Mouse (Mus musculus): ENCODE results near the gene Ctcfl. TPM values are rescaled to one million over a fixed set of nuclear protein-coding genes. Genes with fewer than 3 reads are reported as not detected.
"Not testable (repeated sequence)": the region's sequence is repeated elsewhere in the genome, so short reads cannot be mapped to it uniquely, and the experiment has no call there.

The Ctcfl gene
- polyA plus RNA-seq, 1 experiment from 2014 or later, result 0.94 TPM

DNA sequence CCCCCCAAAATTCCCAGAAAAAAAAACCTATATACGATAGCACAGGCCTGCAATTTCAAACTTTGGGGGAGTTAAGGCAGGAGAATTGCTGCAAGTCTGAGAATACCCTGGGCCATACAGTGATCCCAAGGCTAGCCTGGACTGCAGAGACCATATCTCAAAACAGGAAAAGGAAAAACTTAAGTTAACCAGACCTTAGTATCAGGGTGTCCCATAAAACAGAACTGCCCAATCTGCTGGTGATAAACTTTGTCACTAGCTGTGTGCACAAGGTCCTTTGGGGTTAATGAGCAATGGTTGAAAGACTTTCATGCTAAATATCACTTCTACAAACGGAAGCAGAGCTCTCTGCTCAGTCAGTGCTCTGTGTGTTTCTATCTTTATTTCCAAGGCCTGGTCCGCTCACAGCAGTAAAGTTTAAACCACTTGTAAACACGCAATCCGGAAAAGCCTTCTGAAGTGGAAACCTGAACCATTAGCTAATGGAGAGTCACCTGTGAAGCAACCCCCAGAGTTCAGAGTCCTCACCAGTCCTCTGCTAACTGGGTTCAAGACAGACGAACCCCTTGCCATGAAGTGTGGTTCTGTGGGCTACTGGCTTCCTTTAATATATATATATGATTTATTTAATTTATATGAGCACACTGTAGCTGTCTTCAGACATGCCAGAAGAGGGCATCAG lies 10.7 kb downstream of the Ctcfl start:
- 72% methylated on average over 6 of the region's 6 CpGs for WGBS
- no peaks in the 10 kb centered on the region for H3K9me3 ChIP-seq (replicated peaks)
- no peak overlapping the region for H3K4me2 ChIP-seq
- ATAC-seq (replicated peaks; ENCODE audit: insufficient number of reproducible peaks, insufficient read depth, low FRiP score, low read depth), result no peak
- H3K27ac ChIP-seq, result no peak overlapping the region
- H3K9ac ChIP-seq, result no peak overlapping the region
- H3K4me3 ChIP-seq, result no peak overlapping the region
- no peaks in the 10 kb centered on the region for H3K36me3 ChIP-seq
- peaks cover 6% of the 10 kb centered on the region for H3K4me1 ChIP-seq (replicated peaks)
- no peaks in the 10 kb centered on the region for H3K27me3 ChIP-seq

DNA sequence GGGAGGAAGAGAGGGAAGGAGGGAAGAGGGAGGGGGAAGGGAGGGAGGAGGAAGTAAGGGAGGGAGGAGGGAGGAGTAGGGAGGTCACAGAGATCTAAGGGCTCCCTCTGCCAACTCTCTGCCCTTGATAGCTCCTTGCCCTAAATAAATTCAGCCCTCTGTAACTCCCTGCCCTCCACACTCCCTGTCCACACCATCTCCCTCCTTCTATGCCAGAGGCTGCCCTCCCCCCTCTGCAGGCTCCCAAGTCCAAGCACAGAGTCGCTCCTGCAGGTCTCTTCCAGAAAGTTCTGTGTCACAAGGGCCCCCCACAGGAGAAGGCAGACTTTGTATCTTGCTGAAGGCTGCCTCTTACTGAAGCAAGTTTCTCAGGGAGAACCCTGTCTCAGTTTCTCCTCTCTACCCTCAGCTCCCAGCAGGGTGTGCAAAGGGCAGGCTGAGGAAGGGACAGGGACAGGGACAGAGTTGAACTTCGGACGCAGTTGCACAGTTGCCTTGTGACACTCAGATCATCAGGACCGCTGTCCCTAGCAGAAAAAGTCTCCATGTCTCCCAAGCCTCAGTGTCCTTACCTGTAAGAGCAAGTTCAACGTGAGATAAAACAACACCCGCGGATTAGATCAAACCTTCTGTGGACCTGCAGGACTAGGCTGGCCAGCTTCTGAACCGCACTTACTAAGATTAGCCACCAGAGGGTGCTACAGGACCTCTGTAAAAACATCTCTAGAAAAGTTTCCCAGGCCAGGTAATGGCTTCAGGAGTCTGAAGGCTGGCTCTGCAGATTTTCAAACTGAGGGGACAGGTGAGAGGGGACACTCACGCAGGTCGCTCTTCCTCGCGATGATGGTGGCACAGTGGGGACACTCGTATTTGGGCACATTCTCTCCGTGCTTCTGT lies 12.2 kb downstream of the Ctcfl start:
- H3K36me3 ChIP-seq, result no peaks in the 10 kb centered on the region
- no peaks in the 10 kb centered on the region for H3K9me3 ChIP-seq (replicated peaks)
- no peak overlapping the region for H3K4me3 ChIP-seq
- no peak overlapping the region for H3K27ac ChIP-seq
- H3K9ac ChIP-seq, result no peak overlapping the region; the same call in 1 of the 2 replicates
- H3K27me3 ChIP-seq, result no peaks in the 10 kb centered on the region
- peak; percentile 37; the same call in 1 of the 2 replicates for ATAC-seq (replicated peaks; ENCODE audit: insufficient number of reproducible peaks, insufficient read depth, low FRiP score, low read depth)
- H3K4me2 ChIP-seq, result peak overlapping the region; percentile 39; the same call in 1 of the 2 replicates
- peaks cover 6% of the 10 kb centered on the region for H3K4me1 ChIP-seq (replicated peaks)
- 12% methylated on average over 14 of the region's 14 CpGs for WGBS

DNA sequence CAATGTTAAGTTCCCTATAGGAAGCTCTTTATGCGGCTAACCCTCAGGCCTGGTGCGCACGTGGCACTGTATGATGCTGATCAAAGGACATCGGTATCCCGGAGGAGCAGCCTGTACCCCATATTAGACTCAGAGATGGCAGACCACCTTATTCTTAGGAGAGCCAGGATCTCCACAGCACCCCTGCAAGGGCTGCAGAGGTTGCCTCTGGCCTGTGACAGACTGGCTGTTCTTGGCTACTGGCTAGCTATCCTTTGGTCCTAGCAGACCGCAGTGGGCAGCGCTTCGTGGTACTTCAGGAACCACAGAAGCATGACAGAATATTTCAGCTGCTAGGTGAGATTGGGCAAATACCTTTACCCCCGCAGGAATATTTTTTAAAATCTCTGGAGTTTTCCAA lies 12.9 kb downstream of the Ctcfl start:
- H3K4me3 ChIP-seq, result no peak overlapping the region
- no peaks in the 10 kb centered on the region for H3K9me3 ChIP-seq (replicated peaks)
- H3K9ac ChIP-seq, result no peak overlapping the region
- ATAC-seq (replicated peaks; ENCODE audit: insufficient number of reproducible peaks, insufficient read depth, low FRiP score, low read depth), result no peak
- no peaks in the 10 kb centered on the region for H3K36me3 ChIP-seq
- no peaks in the 10 kb centered on the region for H3K27me3 ChIP-seq
- WGBS, result 81% methylated on average over 9 of the region's 9 CpGs
- H3K4me2 ChIP-seq, result no peak overlapping the region
- peaks cover 6% of the 10 kb centered on the region for H3K4me1 ChIP-seq (replicated peaks)
- no peak overlapping the region for H3K27ac ChIP-seq

DNA sequence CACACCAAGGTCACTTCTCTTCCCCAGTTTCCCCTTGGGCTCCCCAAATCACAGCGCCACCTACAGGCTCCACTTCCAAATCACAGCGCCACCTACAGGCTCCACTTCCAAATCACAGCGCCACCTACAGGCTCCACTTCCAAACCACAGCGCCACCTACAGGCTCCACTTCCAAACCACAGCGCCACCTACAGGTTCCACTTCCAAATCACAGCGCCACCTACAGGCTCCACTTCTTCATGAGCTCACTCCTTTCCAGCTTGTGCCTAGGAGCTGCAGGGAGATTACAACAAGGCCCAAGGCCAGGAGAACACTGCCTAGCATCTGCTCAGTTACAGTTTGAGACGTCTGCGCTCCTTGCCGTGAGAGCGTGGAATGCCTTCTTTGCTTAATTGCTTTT lies 22.0 kb downstream of the Ctcfl start:
- H3K4me2 ChIP-seq; ATAC-seq (replicated peaks; ENCODE audit: insufficient number of reproducible peaks, insufficient read depth, low FRiP score, low read depth); H3K4me1 ChIP-seq (replicated peaks); H3K27me3 ChIP-seq; H3K36me3 ChIP-seq; H3K27ac ChIP-seq; H3K9ac ChIP-seq; H3K4me3 ChIP-seq; H3K9me3 ChIP-seq (replicated peaks): not testable (repeated sequence)
- WGBS, result 87% methylated on average over 10 of the region's 10 CpGs

DNA sequence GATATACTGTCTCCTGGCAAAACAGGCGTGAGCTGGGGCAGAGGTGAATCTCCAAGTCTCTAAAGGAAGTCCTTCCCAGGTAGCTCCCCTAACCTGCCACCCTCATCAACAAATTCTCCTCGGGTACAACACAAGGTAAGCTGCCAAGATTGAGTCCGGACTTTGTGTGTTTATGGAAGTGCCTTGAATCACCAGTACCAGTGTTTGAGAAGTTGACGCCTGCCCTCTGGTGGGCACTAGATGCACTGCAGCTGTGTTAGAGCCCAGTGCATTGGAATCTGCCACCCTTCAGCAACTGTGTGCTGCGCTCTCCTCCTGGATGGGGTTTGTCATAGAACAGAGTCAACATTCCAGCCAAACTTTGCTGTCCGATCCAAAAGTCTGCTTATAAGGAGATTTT lies 29.9 kb downstream of the Ctcfl start:
- no peak; the same call in 1 of the 2 replicates for ATAC-seq (replicated peaks; ENCODE audit: insufficient number of reproducible peaks, insufficient read depth, low FRiP score, low read depth)
- no peak overlapping the region for H3K9ac ChIP-seq
- H3K9me3 ChIP-seq (replicated peaks), result no peaks in the 10 kb centered on the region
- H3K27ac ChIP-seq, result peak overlapping the region; percentile 97
- H3K27me3 ChIP-seq, result no peaks in the 10 kb centered on the region
- peaks cover 17% of the 10 kb centered on the region for H3K4me1 ChIP-seq (replicated peaks)
- H3K36me3 ChIP-seq, result no peaks in the 10 kb centered on the region
- WGBS, result 12% methylated on average over 6 of the region's 6 CpGs
- H3K4me2 ChIP-seq, result peak overlapping the region; percentile 31
- no peak overlapping the region for H3K4me3 ChIP-seq

DNA sequence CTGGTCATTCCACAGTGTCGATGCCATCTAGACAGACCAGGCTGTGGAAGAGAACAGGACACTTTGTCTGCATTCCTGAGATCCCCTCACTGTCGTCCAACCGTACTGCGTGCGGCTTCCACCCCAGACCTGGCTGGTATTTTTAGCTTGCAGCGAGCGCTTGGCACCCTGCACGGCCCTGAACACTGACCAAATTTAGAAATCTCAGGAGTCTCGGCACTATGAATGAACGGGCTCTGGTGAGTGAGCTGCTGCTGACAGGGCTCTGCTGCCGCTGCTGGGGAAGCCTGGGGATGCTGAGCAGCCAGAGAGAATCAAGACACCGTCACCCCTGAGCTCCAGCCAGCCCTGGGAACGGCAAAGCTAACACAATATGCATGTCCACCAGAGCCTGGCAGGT lies 31.9 kb downstream of the Ctcfl start:
- Histone ChIP-seq H3K27me3 (no peaks in the 10 kb centered on the region), H3K4me2 (peak overlapping the region; percentile 46), H3K36me3 (no peaks in the 10 kb centered on the region), H3K9ac (peak overlapping the region; percentile 32; the same call in 1 of the 2 replicates), H3K4me3 (peak overlapping the region; percentile 27), H3K27ac (peak overlapping the region; percentile 97), H3K9me3 (replicated peaks) (no peaks in the 10 kb centered on the region), H3K4me1 (replicated peaks) (peaks cover 30% of the 10 kb centered on the region)
- WGBS, result 21% methylated on average over 13 of the region's 13 CpGs
- peak; percentile 86 for ATAC-seq (replicated peaks; ENCODE audit: insufficient number of reproducible peaks, insufficient read depth, low FRiP score, low read depth)

DNA sequence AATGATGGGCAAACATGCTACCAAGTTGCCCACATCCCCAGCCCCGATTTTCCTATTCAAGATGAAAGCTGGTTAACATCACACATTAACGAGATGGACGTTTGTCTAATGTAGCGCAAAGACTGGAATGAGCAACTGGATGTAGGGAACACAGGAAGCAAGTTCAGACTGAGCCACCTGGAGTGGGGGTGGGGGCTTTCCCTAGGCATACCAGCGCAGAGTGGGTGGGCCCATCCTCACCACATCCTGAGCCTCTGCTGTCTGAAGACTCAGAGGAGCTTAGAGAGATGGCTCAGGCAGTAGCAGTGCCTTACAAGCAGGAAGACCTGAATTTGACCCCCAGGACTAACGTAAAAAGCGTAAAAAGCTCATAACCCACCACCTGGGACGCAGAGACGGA lies 33.6 kb downstream of the Ctcfl start:
- Histone ChIP-seq H3K4me2 (no peak overlapping the region), H3K9ac (no peak overlapping the region), H3K36me3 (no peaks in the 10 kb centered on the region), H3K9me3 (replicated peaks) (no peaks in the 10 kb centered on the region), H3K27me3 (no peaks in the 10 kb centered on the region), H3K4me1 (replicated peaks) (peaks cover 31% of the 10 kb centered on the region), H3K4me3 (no peak overlapping the region), H3K27ac (peak overlapping the region; percentile 97)
- 85% methylated on average over 9 of the region's 9 CpGs for WGBS
- ATAC-seq (replicated peaks; ENCODE audit: insufficient number of reproducible peaks, insufficient read depth, low FRiP score, low read depth), result no peak

DNA sequence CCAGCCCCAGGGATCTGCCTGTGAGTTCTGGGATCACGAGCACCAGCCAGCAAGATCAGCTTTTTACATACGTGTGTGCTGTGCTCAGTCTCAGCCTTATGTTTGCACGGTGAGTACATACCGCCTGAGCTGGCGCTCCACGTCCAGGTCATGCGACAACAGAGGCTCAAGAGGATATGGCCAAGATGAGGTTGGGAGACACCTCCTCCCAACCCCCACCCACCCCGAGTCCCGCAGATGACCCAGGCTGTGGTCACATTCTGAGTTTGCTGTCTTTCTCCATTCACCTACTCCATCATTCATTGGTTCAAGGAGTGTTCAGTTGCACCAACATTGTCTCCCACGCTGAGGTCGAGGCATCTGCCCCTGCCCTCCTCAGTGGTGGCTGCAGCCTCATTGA lies 34.5 kb downstream of the Ctcfl start:
- no peak for ATAC-seq (replicated peaks; ENCODE audit: insufficient number of reproducible peaks, insufficient read depth, low FRiP score, low read depth)
- Histone ChIP-seq H3K9me3 (replicated peaks) (no peaks in the 10 kb centered on the region), H3K9ac (no peak overlapping the region), H3K4me2 (no peak overlapping the region), H3K27ac (no peak overlapping the region), H3K4me1 (replicated peaks) (peaks cover 40% of the 10 kb centered on the region), H3K4me3 (no peak overlapping the region), H3K27me3 (no peaks in the 10 kb centered on the region), H3K36me3 (no peaks in the 10 kb centered on the region)
- WGBS, result 91% methylated on average over 11 of the region's 11 CpGs

DNA sequence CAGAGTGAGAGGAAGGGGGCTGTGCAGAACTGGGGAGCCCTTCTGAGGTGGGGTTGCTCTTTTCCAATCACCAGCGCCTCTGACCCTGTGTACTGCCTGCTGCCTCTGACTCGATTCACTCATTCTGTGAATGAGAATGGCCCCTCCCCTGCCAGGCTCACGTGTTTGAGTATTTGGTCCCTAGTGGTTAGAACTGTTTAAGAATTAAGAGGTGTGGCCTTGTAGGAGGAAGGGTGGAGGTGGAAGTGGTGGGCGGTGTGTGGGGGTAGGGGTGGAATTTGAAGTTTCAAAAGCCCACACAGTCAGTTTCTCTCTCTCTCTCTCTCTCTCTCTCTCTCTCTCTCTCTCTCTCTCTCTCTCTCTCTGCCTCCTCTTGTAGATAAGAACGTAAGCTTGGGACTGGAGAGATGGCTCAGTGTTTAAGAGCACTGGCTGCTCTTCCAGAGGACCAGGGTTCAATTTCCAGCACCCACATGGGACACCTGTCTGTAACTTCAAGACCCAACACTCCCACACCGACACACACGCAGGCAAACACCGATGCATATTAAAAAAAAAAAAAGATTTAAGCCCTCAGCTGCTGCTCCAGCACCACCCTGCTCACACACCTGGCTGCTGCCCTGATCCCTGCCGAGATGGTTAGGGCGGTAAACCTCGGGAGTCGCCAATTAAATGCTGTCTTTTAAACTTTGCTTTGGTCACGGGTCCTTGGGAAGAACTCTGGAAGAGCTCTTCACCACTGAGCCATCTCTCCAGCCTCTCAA lies 35.4 kb downstream of the Ctcfl start:
- H3K4me3 ChIP-seq, result no peak overlapping the region
- WGBS, result 15% methylated on average over 13 of the region's 13 CpGs
- no peak overlapping the region for H3K9ac ChIP-seq
- H3K36me3 ChIP-seq, result no peaks in the 10 kb centered on the region
- peak overlapping the region; percentile 68 for H3K27ac ChIP-seq
- no peaks in the 10 kb centered on the region for H3K27me3 ChIP-seq
- no peaks in the 10 kb centered on the region for H3K9me3 ChIP-seq (replicated peaks)
- peak overlapping the region; percentile 37 for H3K4me2 ChIP-seq
- H3K4me1 ChIP-seq (replicated peaks), result peaks cover 41% of the 10 kb centered on the region
- ATAC-seq (replicated peaks; ENCODE audit: insufficient number of reproducible peaks, insufficient read depth, low FRiP score, low read depth), result peak; percentile 33; the same call in 1 of the 2 replicates

DNA sequence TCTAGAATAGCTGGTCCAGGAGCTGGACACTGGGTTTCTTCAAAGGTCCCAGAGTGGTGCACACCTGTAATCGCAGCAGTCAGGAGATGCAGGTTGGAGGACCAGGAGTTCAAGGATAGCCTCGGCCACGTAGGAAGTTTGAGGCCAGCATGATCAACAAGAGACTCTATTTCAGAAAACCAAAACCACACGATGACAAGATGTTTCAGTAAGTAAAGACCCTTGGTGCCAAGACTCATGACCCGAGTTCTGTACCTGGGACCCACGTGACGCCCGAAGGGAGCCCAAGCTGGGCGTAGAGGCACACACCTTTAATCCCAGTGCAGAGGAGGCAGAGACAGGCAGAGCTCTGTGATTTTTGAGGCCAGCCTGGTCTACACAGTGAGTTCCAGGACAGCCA lies 36.2 kb downstream of the Ctcfl start:
- ATAC-seq (replicated peaks; ENCODE audit: insufficient number of reproducible peaks, insufficient read depth, low FRiP score, low read depth), result no peak
- H3K9me3 ChIP-seq (replicated peaks), result no peaks in the 10 kb centered on the region
- H3K36me3 ChIP-seq, result no peaks in the 10 kb centered on the region
- peaks cover 34% of the 10 kb centered on the region for H3K4me1 ChIP-seq (replicated peaks)
- no peak overlapping the region for H3K9ac ChIP-seq
- WGBS, result 73% methylated on average over 9 of the region's 9 CpGs
- H3K4me3 ChIP-seq, result no peak overlapping the region
- H3K27ac ChIP-seq, result peak overlapping the region; percentile 68
- peak overlapping the region; percentile 37; the same call in 1 of the 2 replicates for H3K4me2 ChIP-seq
- no peaks in the 10 kb centered on the region for H3K27me3 ChIP-seq

DNA sequence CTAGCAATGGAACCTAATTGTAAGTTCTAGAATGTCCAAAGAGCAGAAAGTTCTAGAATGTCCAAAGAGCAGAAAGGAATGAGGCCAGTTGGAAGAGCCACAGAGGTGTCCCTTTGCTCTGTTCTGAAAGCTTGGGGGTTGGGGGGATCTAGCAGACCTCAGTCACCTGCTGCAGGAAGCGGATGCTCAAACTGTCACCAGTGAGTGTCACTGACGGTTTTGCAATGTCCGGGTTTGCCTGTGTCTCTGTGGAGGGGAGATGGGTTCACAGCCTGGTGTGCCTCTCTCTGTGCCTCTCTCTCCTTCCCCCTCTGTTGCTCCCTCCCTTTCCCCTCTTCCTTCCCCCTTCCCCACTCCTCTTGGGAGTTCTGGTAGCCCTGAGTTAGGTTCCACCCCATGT lies 36.6 kb downstream of the Ctcfl start:
- WGBS, result 85% methylated on average over 3 of the region's 3 CpGs
- Histone ChIP-seq H3K27ac (no peak overlapping the region; the same call in 1 of the 2 replicates), H3K9ac (no peak overlapping the region), H3K27me3 (no peaks in the 10 kb centered on the region), H3K4me2 (no peak overlapping the region), H3K9me3 (replicated peaks) (no peaks in the 10 kb centered on the region), H3K4me1 (replicated peaks) (peaks cover 33% of the 10 kb centered on the region), H3K36me3 (no peaks in the 10 kb centered on the region), H3K4me3 (no peak overlapping the region)
- ATAC-seq (replicated peaks; ENCODE audit: insufficient number of reproducible peaks, insufficient read depth, low FRiP score, low read depth), result no peak
